ENCODE assay signal across 8 mouse cellular contexts in the genomic region with DNA sequence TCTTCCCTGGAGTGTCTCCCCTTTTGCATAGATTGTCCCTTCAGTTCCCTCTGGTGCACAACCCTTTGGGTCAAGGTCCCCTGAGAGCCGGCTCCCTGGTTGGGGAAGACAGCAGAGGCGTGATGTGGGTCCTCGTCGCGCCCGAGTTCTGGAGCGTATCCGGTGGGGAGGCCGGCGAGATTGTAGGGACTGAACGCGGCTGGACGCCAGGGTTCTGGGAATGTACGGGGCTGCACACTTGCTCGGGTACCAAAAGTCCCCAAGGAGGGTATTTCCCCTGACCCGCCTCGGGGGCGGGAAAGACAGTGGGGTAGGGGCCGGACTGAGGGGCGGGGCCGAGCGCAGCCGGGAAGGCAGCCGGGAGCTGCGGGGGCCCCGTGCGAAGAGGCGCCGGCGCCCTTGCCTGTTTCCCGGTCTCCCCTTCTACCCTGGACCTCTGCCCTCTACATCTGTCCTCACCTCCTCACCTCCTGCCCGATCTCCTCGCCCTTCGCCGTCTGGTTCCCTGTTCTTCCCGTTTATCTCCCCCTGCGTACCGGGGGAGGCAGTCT. TPM values are rescaled to one million over a fixed set of nuclear protein-coding genes. Genes with fewer than 3 reads are reported as not detected.
DNase-seq lines count a peak whose midpoint lies in the region; ATAC-seq lines count a peak whose summit lies in the region.

No protein-coding gene starts in this region.

- H3K4me3 ChIP-seq in forebrain, embryonic 12.5 days (replicated peaks) = peak overlapping the region; percentile 73
- H3K4me3 ChIP-seq in hindbrain, embryonic 11.5 days (ENCODE audit: low read depth, low read length) = peak overlapping the region; percentile 54
- peak overlapping the region; percentile 57 for H3K4me3 ChIP-seq in liver, embryonic 13.5 days (replicated peaks)
- H3K4me3 ChIP-seq in neural tube, embryonic 13.5 days = peak overlapping the region; percentile 81

- peak overlapping the region; percentile 77 for H3K4me2 ChIP-seq in forebrain, embryonic 12.5 days
- peak overlapping the region; percentile 98 for H3K4me2 ChIP-seq in hindbrain, embryonic 11.5 days (replicated peaks; ENCODE audit: low read depth, low read length)
- peak overlapping the region; percentile 86 for H3K4me2 ChIP-seq in liver, embryonic 13.5 days
- peak overlapping the region; percentile 100 for H3K4me2 ChIP-seq in neural tube, embryonic 13.5 days

- peak overlapping the region; percentile 97 for H3K27ac ChIP-seq in forebrain, embryonic 12.5 days
- H3K27ac ChIP-seq in hindbrain, embryonic 11.5 days (ENCODE audit: low read depth, low read length) = peak overlapping the region; percentile 99
- peak overlapping the region; percentile 87 for H3K27ac ChIP-seq in liver, embryonic 13.5 days
- H3K27ac ChIP-seq in neural tube, embryonic 13.5 days (replicated peaks) = peak overlapping the region; percentile 98

- peak; percentile 45 for ATAC-seq in forebrain, embryonic 12.5 days (ENCODE audit: low FRiP score)
- peak; percentile 56 for ATAC-seq in hindbrain, embryonic 11.5 days (ENCODE audit: low FRiP score)
- no peak for ATAC-seq in liver, embryonic 13.5 days (ENCODE audit: low read depth)
- peak; percentile 43 for ATAC-seq in neural tube, embryonic 13.5 days (ENCODE audit: low read depth)

- no peaks in the 10 kb centered on the region for H3K27me3 ChIP-seq in forebrain, embryonic 12.5 days
- no peaks in the 10 kb centered on the region for H3K27me3 ChIP-seq in hindbrain, embryonic 11.5 days (ENCODE audit: control insufficient read depth, insufficient read depth, low read length)
- peaks cover 76% of the 10 kb centered on the region for H3K27me3 ChIP-seq in liver, embryonic 13.5 days
- no peaks in the 10 kb centered on the region for H3K27me3 ChIP-seq in neural tube, embryonic 13.5 days

- WGBS in forebrain, embryonic 12.5 days = 0% methylated on average over 38 of the region's 38 CpGs
- under 1% methylated on average over 38 of the region's 38 CpGs for WGBS in hindbrain, embryonic 11.5 days
- WGBS in liver, embryonic 13.5 days (ENCODE audit: insufficient replicate concordance) = 0% methylated on average over 24 of the region's 38 CpGs
- WGBS in neural tube, embryonic 13.5 days = under 1% methylated on average over 38 of the region's 38 CpGs

- H3K36me3 ChIP-seq in forebrain, embryonic 12.5 days (replicated peaks) = peaks cover 23% of the 10 kb centered on the region
- H3K36me3 ChIP-seq in hindbrain, embryonic 11.5 days (ENCODE audit: control insufficient read depth, insufficient read depth, low read length) = peaks cover 4% of the 10 kb centered on the region
- H3K36me3 ChIP-seq in liver, embryonic 13.5 days = 0 out of 2 replicates have a peak, but pooled peaks cover 1% of the 10 kb centered on the region
- peaks cover 13% of the 10 kb centered on the region for H3K36me3 ChIP-seq in neural tube, embryonic 13.5 days

- peak; percentile 56 to 63 for DNase-seq in cerebellum, postnatal 14 days
- no peak for DNase-seq in cerebellum, adult 8-10 months
- peak; percentile 80 for DNase-seq in NIH3T3 (ENCODE audit: low read depth)
- peak; percentile 77 for DNase-seq in hindbrain, embryonic 11.5 days (ENCODE audit: low spot score)
- no peak for DNase-seq in liver, embryonic 13.5 days
- peak; percentile 68 for DNase-seq in thymus, postnatal 4 days

- H3K9ac ChIP-seq in forebrain, embryonic 12.5 days = peak overlapping the region; percentile 89
- peak overlapping the region; percentile 87 for H3K9ac ChIP-seq in hindbrain, embryonic 11.5 days (ENCODE audit: low read depth, low read length)
- H3K9ac ChIP-seq in liver, embryonic 13.5 days = peak overlapping the region; percentile 69
- peak overlapping the region; percentile 95 for H3K9ac ChIP-seq in neural tube, embryonic 13.5 days

- H3K4me1 ChIP-seq in forebrain, embryonic 12.5 days = peaks cover 63% of the 10 kb centered on the region
- H3K4me1 ChIP-seq in hindbrain, embryonic 11.5 days (replicated peaks; ENCODE audit: control insufficient read depth, insufficient read depth, low read length) = peaks cover 8% of the 10 kb centered on the region
- H3K4me1 ChIP-seq in liver, embryonic 13.5 days (replicated peaks) = peaks cover 74% of the 10 kb centered on the region
- H3K4me1 ChIP-seq in neural tube, embryonic 13.5 days (replicated peaks) = peaks cover 65% of the 10 kb centered on the region

- H3K9me3 ChIP-seq in forebrain, embryonic 12.5 days = peaks cover 4% of the 10 kb centered on the region; the same call in 1 of the 2 replicates
- peaks cover 4% of the 10 kb centered on the region; the same call in 1 of the 2 replicates for H3K9me3 ChIP-seq in hindbrain, embryonic 11.5 days (ENCODE audit: control insufficient read depth, low read length)
- 0 out of 2 replicates have a peak, but pooled peaks cover 2% of the 10 kb centered on the region for H3K9me3 ChIP-seq in liver, embryonic 13.5 days (replicated peaks)
- H3K9me3 ChIP-seq in neural tube, embryonic 13.5 days = no peaks in the 10 kb centered on the region

RNA-seq across cellular contexts. Expression of a gene that starts 1.0 kb away (rescaled TPM):
- polyA plus RNA-seq in forebrain, embryonic 12.5 days (2016; fragmentation: Nextera tagmentation; extraction: Ambion mirVana) = 23.7 and 24.3 TPM in 2 replicates
- polyA plus RNA-seq in hindbrain, embryonic 11.5 days (2014; fragmentation: Nextera tagmentation; extraction: Ambion mirVana) = 27.6 and 31.3 TPM in 2 replicates
- polyA plus RNA-seq in liver, embryonic 13.5 days (2015; fragmentation: Nextera tagmentation; extraction: Ambion mirVana) = 8.0 and 11.8 TPM in 2 replicates
- 28.9 and 33.6 TPM in 2 replicates for polyA plus RNA-seq in neural tube, embryonic 13.5 days (2015; fragmentation: Nextera tagmentation; extraction: Ambion mirVana)

RNA-seq across cellular contexts. Expression of a gene that starts 5.2 kb away (rescaled TPM):
- polyA plus RNA-seq in forebrain, embryonic 12.5 days (2016; fragmentation: Nextera tagmentation; extraction: Ambion mirVana) = 56.2 and 60.5 TPM in 2 replicates
- 49.2 and 51.0 TPM in 2 replicates for polyA plus RNA-seq in hindbrain, embryonic 11.5 days (2014; fragmentation: Nextera tagmentation; extraction: Ambion mirVana)
- 23.0 and 25.4 TPM in 2 replicates for polyA plus RNA-seq in liver, embryonic 13.5 days (2015; fragmentation: Nextera tagmentation; extraction: Ambion mirVana)
- polyA plus RNA-seq in neural tube, embryonic 13.5 days (2015; fragmentation: Nextera tagmentation; extraction: Ambion mirVana) = 28.2 and 29.0 TPM in 2 replicates

RNA-seq across cellular contexts. Expression of a gene that starts 13.3 kb away (rescaled TPM):
- 48.0 and 54.8 TPM in 2 replicates for polyA plus RNA-seq in forebrain, embryonic 12.5 days (2016; fragmentation: Nextera tagmentation; extraction: Ambion mirVana)
- 33.5 and 39.8 TPM in 2 replicates for polyA plus RNA-seq in hindbrain, embryonic 11.5 days (2014; fragmentation: Nextera tagmentation; extraction: Ambion mirVana)
- 35.2 and 40.3 TPM in 2 replicates for polyA plus RNA-seq in liver, embryonic 13.5 days (2015; fragmentation: Nextera tagmentation; extraction: Ambion mirVana)
- 31.0 and 39.6 TPM in 2 replicates for polyA plus RNA-seq in neural tube, embryonic 13.5 days (2015; fragmentation: Nextera tagmentation; extraction: Ambion mirVana)

RNA-seq across cellular contexts. Expression of a gene that starts 25.0 kb away (rescaled TPM):
- polyA plus RNA-seq in forebrain, embryonic 12.5 days (2016; fragmentation: Nextera tagmentation; extraction: Ambion mirVana) = 22.3 and 26.1 TPM in 2 replicates
- 16.8 and 17.3 TPM in 2 replicates for polyA plus RNA-seq in hindbrain, embryonic 11.5 days (2014; fragmentation: Nextera tagmentation; extraction: Ambion mirVana)
- polyA plus RNA-seq in liver, embryonic 13.5 days (2015; fragmentation: Nextera tagmentation; extraction: Ambion mirVana) = 8.0 and 8.8 TPM in 2 replicates
- 7.2 and 9.6 TPM in 2 replicates for polyA plus RNA-seq in neural tube, embryonic 13.5 days (2015; fragmentation: Nextera tagmentation; extraction: Ambion mirVana)

RNA-seq across cellular contexts. Expression of a gene that starts 28.2 kb away (rescaled TPM):
- 1,541 and 1,619 TPM in 2 replicates for polyA plus RNA-seq in forebrain, embryonic 12.5 days (2016; fragmentation: Nextera tagmentation; extraction: Ambion mirVana)
- polyA plus RNA-seq in hindbrain, embryonic 11.5 days (2014; fragmentation: Nextera tagmentation; extraction: Ambion mirVana) = 1,599 and 1,667 TPM in 2 replicates
- polyA plus RNA-seq in liver, embryonic 13.5 days (2015; fragmentation: Nextera tagmentation; extraction: Ambion mirVana) = 520 and 547 TPM in 2 replicates
- polyA plus RNA-seq in neural tube, embryonic 13.5 days (2015; fragmentation: Nextera tagmentation; extraction: Ambion mirVana) = 1,686 and 1,692 TPM in 2 replicates

Comparison
In these comparisons a context has a peak if more than half of its experiments do, and no peak if none do; other contexts are left out.
1. DNase-seq: peak in cerebellum, postnatal 14 days (2 of 2), NIH3T3 (single experiment), hindbrain, embryonic 11.5 days (single experiment) and thymus, postnatal 4 days (single experiment); none in cerebellum, adult 8-10 months (single experiment) and liver, embryonic 13.5 days (single experiment).
2. Peak in every context shown above with its lines, with median percentiles within 50 percentile points of each other: H3K27ac ChIP-seq, H3K4me2 ChIP-seq, H3K4me3 ChIP-seq and H3K9ac ChIP-seq.